Mouse (Mus musculus): ENCODE measurements around the gene Hectd1.

- TF ChIP-seq CTCF (IDR thresholded peaks at IDR 0.05; ENCODE audit: extremely low read depth, insufficient read depth, insufficient read length, insufficient replicate concordance) = no peak
- TF ChIP-seq POLR2A (IDR thresholded peaks at IDR 0.05; ENCODE audit: low read depth, low read length) = no peak
Observed at GRCm38 (mm10) chr12:51869511-51869910, 40.2 kb upstream of the Hectd1 start.

Data from spleen, adult 2 months (tissue).